Mouse (Mus musculus): ENCODE data around the gene Gm498. TPM values are rescaled to one million over a fixed set of nuclear protein-coding genes. Genes with fewer than 3 reads are reported as not detected.

Gene Gm498
- total and polyA plus RNA-seq, 2 experiments from 2014 or later = not detected

GRCm38 (mm10) chr7:143905606-143906005, 39.0 kb downstream of the Gm498 start:
- no peak overlapping the region for H3K9ac ChIP-seq (replicated peaks; ENCODE audit: low read length, poor library complexity, severe bottlenecking)
- H3K36me3 ChIP-seq (ENCODE audit: insufficient read depth, low read length) = no peaks in the 10 kb centered on the region
- no peak for TF ChIP-seq CTCF (IDR thresholded peaks at IDR 0.05)
- no peak overlapping the region for H3K4me2 ChIP-seq (ENCODE audit: low read depth, low read length, poor library complexity, severe bottlenecking)
- H3K4me1 ChIP-seq (ENCODE audit: insufficient read depth, low read length) = no peaks in the 10 kb centered on the region
- ATAC-seq (ENCODE audit: low FRiP score) (no peak), DNase-seq (ENCODE audit: low spot score) (peak; percentile 33)
- no peaks in the 10 kb centered on the region for H3K9me3 ChIP-seq (ENCODE audit: low read length)
- H3K27me3 ChIP-seq (ENCODE audit: insufficient read depth, low read length) = no peaks in the 10 kb centered on the region
- no peak overlapping the region for H3K27ac ChIP-seq (ENCODE audit: low read depth, low read length)
- no peak overlapping the region for H3K4me3 ChIP-seq (ENCODE audit: low read depth, low read length)
- 70% methylated on average over 3 of the region's 3 CpGs for WGBS

DNA sequence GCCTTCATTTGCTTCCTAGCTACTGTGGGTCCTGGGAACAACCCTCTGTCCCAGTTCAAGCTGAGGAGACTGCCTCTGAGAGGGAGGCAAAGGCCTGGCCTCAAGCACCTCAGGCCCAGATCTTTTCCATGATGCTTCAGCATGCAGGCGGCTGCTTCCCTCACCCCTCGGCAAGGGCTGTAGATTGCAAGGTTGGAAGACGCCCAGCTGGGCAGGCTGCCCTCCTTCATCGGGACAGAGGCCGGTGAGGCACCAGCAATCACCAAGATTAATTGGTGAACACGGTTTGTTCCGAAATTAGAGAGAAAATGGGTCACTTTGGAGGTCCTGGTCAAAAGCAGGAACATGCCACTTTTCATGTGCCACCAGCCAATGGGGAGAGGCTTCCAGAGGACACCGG, 47.0 kb downstream of the Gm498 start:
- no peak for ATAC-seq (ENCODE audit: low FRiP score)

GRCm38 (mm10) chr7:143919031-143919679, 52.5 kb downstream of the Gm498 start:
- Histone ChIP-seq H3K4me1 (ENCODE audit: insufficient read depth, low read length) (no peaks in the 10 kb centered on the region), H3K4me2 (ENCODE audit: low read depth, low read length, poor library complexity, severe bottlenecking) (no peak overlapping the region), H3K9ac (replicated peaks; ENCODE audit: low read length, poor library complexity, severe bottlenecking) (no peak overlapping the region), H3K27me3 (ENCODE audit: insufficient read depth, low read length) (no peaks in the 10 kb centered on the region), H3K36me3 (ENCODE audit: insufficient read depth, low read length) (no peaks in the 10 kb centered on the region), H3K27ac (ENCODE audit: low read depth, low read length) (no peak overlapping the region), H3K9me3 (ENCODE audit: low read length) (no peaks in the 10 kb centered on the region), H3K4me3 (ENCODE audit: low read depth, low read length) (no peak overlapping the region)
- WGBS = 82% methylated on average over 3 of the region's 3 CpGs
- DNase-seq (ENCODE audit: low spot score) = no peak
- ATAC-seq (ENCODE audit: low FRiP score) = no peak
- no peak for TF ChIP-seq CTCF (IDR thresholded peaks at IDR 0.05)

More for the DNA sequence above, 47.0 kb downstream of the Gm498 start:
- H3K9me3 ChIP-seq (ENCODE audit: low read length) = no peaks in the 10 kb centered on the region
- H3K4me3 ChIP-seq (ENCODE audit: low read depth, low read length) = no peak overlapping the region
- H3K4me1 ChIP-seq (ENCODE audit: insufficient read depth, low read length) = no peaks in the 10 kb centered on the region
- H3K4me2 ChIP-seq (ENCODE audit: low read depth, low read length, poor library complexity, severe bottlenecking) = no peak overlapping the region
- WGBS = 87% methylated on average over 8 of the region's 8 CpGs
- H3K27ac ChIP-seq (ENCODE audit: low read depth, low read length) = no peak overlapping the region
- H3K9ac ChIP-seq (replicated peaks; ENCODE audit: low read length, poor library complexity, severe bottlenecking) = no peak overlapping the region
- no peak for DNase-seq (ENCODE audit: low spot score)
- no peaks in the 10 kb centered on the region for H3K27me3 ChIP-seq (ENCODE audit: insufficient read depth, low read length)
- H3K36me3 ChIP-seq (ENCODE audit: insufficient read depth, low read length) = no peaks in the 10 kb centered on the region
- TF ChIP-seq CTCF (IDR thresholded peaks at IDR 0.05) = no peak

DNA sequence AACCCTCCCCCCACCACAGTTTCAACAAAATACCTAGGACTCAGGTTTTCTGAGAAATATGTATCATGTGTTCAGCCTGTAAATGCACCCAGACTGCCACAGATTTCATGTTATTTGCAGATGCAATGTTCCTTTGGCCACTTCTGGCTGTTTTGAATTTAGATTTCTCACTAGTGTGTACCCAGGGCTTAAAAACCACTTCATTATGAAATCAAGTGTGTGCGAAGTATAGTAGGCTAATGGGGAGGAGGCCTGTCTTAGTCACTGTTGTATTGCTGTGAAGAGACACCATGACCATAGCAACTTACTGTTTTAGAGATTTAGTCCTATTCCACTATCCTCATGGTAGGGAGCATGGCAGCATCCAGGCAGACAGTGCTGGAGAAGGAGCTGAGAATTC, 63.3 kb downstream of the Gm498 start:
- H3K9me3 ChIP-seq (ENCODE audit: low read length) = no peaks in the 10 kb centered on the region
- no peaks in the 10 kb centered on the region for H3K27me3 ChIP-seq (ENCODE audit: insufficient read depth, low read length)
- ATAC-seq (ENCODE audit: low FRiP score) (no peak), DNase-seq (ENCODE audit: low spot score) (no peak)
- TF ChIP-seq CTCF (IDR thresholded peaks at IDR 0.05) = no peak
- H3K4me1 ChIP-seq (ENCODE audit: insufficient read depth, low read length) = no peaks in the 10 kb centered on the region
- no peak overlapping the region for H3K4me2 ChIP-seq (ENCODE audit: low read depth, low read length, poor library complexity, severe bottlenecking)
- no peaks in the 10 kb centered on the region for H3K36me3 ChIP-seq (ENCODE audit: insufficient read depth, low read length)
- 88% methylated on average over 1 of the region's 1 CpGs for WGBS
- H3K27ac ChIP-seq (ENCODE audit: low read depth, low read length) = no peak overlapping the region
- no peak overlapping the region for H3K4me3 ChIP-seq (ENCODE audit: low read depth, low read length)
- H3K9ac ChIP-seq (replicated peaks; ENCODE audit: low read length, poor library complexity, severe bottlenecking) = no peak overlapping the region

DNA sequence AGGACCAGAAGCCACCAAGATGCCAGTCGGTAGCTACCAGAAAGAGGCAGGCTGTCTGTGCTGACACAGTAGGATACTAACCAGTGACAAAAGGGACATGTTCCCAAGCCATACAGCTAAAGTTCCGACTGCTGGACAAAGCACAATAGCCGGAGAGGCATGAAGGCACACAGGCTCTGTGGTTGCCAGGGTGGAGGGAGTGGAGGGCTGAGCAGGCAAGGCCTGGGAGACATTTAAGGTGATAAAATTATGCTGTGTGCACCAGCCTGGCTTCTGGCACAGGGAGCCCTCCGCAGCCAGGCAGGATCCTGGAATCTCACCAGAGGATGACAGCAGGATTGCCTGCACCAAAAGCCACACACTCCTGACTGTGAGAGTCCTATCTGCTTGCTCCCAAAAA, 72.0 kb downstream of the Gm498 start:
- no peak for TF ChIP-seq CTCF (IDR thresholded peaks at IDR 0.05)
- Histone ChIP-seq H3K36me3 (ENCODE audit: insufficient read depth, low read length) (no peaks in the 10 kb centered on the region), H3K9me3 (ENCODE audit: low read length) (no peaks in the 10 kb centered on the region), H3K27ac (ENCODE audit: low read depth, low read length) (no peak overlapping the region), H3K4me1 (ENCODE audit: insufficient read depth, low read length) (no peaks in the 10 kb centered on the region), H3K9ac (replicated peaks; ENCODE audit: low read length, poor library complexity, severe bottlenecking) (no peak overlapping the region), H3K4me3 (ENCODE audit: low read depth, low read length) (no peak overlapping the region), H3K4me2 (ENCODE audit: low read depth, low read length, poor library complexity, severe bottlenecking) (no peak overlapping the region), H3K27me3 (ENCODE audit: insufficient read depth, low read length) (no peaks in the 10 kb centered on the region)
- peak; percentile 59 for DNase-seq (ENCODE audit: low spot score)
- peak; percentile 54; the same call in 1 of the 2 replicates for ATAC-seq (ENCODE audit: low FRiP score)
- WGBS = 12% methylated on average over 4 of the region's 4 CpGs

- no peaks in the 10 kb centered on the region for H3K9me3 ChIP-seq (ENCODE audit: low read length)
- H3K36me3 ChIP-seq (ENCODE audit: insufficient read depth, low read length) = no peaks in the 10 kb centered on the region
- no peak for TF ChIP-seq CTCF (IDR thresholded peaks at IDR 0.05)
- H3K4me2 ChIP-seq (ENCODE audit: low read depth, low read length, poor library complexity, severe bottlenecking) = no peak overlapping the region
- 44% methylated on average over 3 of the region's 3 CpGs for WGBS
- no peak overlapping the region for H3K4me3 ChIP-seq (ENCODE audit: low read depth, low read length)
- H3K27me3 ChIP-seq (ENCODE audit: insufficient read depth, low read length) = no peaks in the 10 kb centered on the region
- H3K9ac ChIP-seq (replicated peaks; ENCODE audit: low read length, poor library complexity, severe bottlenecking) = no peak overlapping the region
- no peak for ATAC-seq (ENCODE audit: low FRiP score)
- H3K27ac ChIP-seq (ENCODE audit: low read depth, low read length) = no peak overlapping the region
- H3K4me1 ChIP-seq (ENCODE audit: insufficient read depth, low read length) = no peaks in the 10 kb centered on the region
- DNase-seq (ENCODE audit: low spot score) = peak; percentile 59
These were observed 72.8 kb downstream of the Gm498 start for GRCm38 (mm10) chr7:143939476-143939875.
